Mouse (Mus musculus): ENCODE results near the gene Adck1. TPM values are rescaled to one million over a fixed set of nuclear protein-coding genes. Genes with fewer than 3 reads are reported as not detected.

The Adck1 gene
- polyA plus RNA-seq, 1 experiment, result 47.5 TPM

DNA sequence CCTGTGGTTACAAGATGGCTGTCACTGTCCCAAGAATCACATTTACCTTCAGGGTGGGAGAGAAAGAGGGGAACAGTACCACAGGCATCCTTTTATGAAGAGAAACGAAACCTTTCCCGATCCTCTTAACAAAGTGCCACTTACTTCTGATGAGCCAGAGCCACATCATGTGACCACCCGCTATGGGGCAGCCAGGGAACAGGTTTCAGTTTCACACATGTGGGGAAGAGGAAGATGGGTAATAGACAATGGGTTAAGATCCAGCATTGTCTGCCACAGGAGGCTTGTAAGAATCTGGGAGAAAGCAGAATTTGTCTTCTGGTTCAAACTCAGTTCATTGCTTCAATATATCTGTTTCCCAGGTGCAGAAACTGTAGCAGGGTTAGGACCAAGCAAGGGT, 85.1 kb downstream of the Adck1 start:
- no peak overlapping the region for H3K4me3 ChIP-seq (ENCODE audit: insufficient read depth, low read length)
- H3K4me1 ChIP-seq (ENCODE audit: control insufficient read depth, insufficient read depth, low read length), result no peaks in the 10 kb centered on the region
- TF ChIP-seq POLR2A (IDR thresholded peaks at IDR 0.05; ENCODE audit: extremely low read depth, insufficient read depth, low read length) (no peak), CTCF (IDR thresholded peaks at IDR 0.05; ENCODE audit: extremely low read depth, insufficient read depth, low read length) (no peak)
- no peak overlapping the region for H3K27ac ChIP-seq (ENCODE audit: insufficient read depth, low read length)

GRCm38 (mm10) chr12:88450658-88451563, 90.6 kb downstream of the Adck1 start:
- no peaks in the 10 kb centered on the region for H3K4me1 ChIP-seq (ENCODE audit: control insufficient read depth, insufficient read depth, low read length)
- TF ChIP-seq CTCF (IDR thresholded peaks at IDR 0.05; ENCODE audit: extremely low read depth, insufficient read depth, low read length) (no peak), POLR2A (IDR thresholded peaks at IDR 0.05; ENCODE audit: extremely low read depth, insufficient read depth, low read length) (no peak)
- no peak overlapping the region for H3K27ac ChIP-seq (ENCODE audit: insufficient read depth, low read length)
- no peak overlapping the region for H3K4me3 ChIP-seq (ENCODE audit: insufficient read depth, low read length)

GRCm38 (mm10) chr12:88454701-88455410, 94.5 kb downstream of the Adck1 start:
- no peak overlapping the region for H3K4me3 ChIP-seq (ENCODE audit: insufficient read depth, low read length)
- TF ChIP-seq POLR2A (IDR thresholded peaks at IDR 0.05; ENCODE audit: extremely low read depth, insufficient read depth, low read length), result no peak
- no peak for TF ChIP-seq CTCF (IDR thresholded peaks at IDR 0.05; ENCODE audit: extremely low read depth, insufficient read depth, low read length)
- H3K4me1 ChIP-seq (ENCODE audit: control insufficient read depth, insufficient read depth, low read length), result no peaks in the 10 kb centered on the region
- no peak overlapping the region for H3K27ac ChIP-seq (ENCODE audit: insufficient read depth, low read length)

GRCm38 (mm10) chr12:88457021-88457420, 96.7 kb downstream of the Adck1 start:
- TF ChIP-seq CTCF (IDR thresholded peaks at IDR 0.05; ENCODE audit: extremely low read depth, insufficient read depth, low read length) (no peak), POLR2A (IDR thresholded peaks at IDR 0.05; ENCODE audit: extremely low read depth, insufficient read depth, low read length) (no peak)
- H3K4me3 ChIP-seq (ENCODE audit: insufficient read depth, low read length), result no peak overlapping the region
- H3K27ac ChIP-seq (ENCODE audit: insufficient read depth, low read length), result no peak overlapping the region
- H3K4me1 ChIP-seq (ENCODE audit: control insufficient read depth, insufficient read depth, low read length), result no peaks in the 10 kb centered on the region

GRCm38 (mm10) chr12:88458936-88459335, 98.6 kb downstream of the Adck1 start:
- Histone ChIP-seq H3K4me3 (ENCODE audit: insufficient read depth, low read length) (no peak overlapping the region), H3K4me1 (ENCODE audit: control insufficient read depth, insufficient read depth, low read length) (no peaks in the 10 kb centered on the region), H3K27ac (ENCODE audit: insufficient read depth, low read length) (no peak overlapping the region)
- TF ChIP-seq CTCF (IDR thresholded peaks at IDR 0.05; ENCODE audit: extremely low read depth, insufficient read depth, low read length), result no peak
- TF ChIP-seq POLR2A (IDR thresholded peaks at IDR 0.05; ENCODE audit: extremely low read depth, insufficient read depth, low read length), result no peak

DNA sequence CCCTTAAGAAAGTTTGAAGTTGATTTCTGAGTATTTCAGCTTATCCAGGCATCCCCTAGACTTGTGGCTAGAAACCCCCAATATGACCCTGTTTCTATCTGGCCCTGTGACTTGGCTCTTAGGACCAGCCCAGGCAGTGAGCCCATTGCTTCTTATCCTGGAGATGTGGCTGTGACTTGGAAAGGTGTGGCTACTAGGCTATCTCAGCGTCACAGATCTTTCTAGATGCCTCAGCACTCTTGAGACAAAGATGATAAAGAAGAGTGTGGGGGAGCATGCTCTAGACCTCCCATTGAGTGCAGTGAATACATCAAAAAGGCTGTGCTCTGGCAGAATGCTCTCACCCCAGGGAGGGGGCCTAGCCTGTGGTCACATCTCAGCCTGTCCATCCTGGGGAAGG, 99.1 kb downstream of the Adck1 start:
- Histone ChIP-seq H3K4me3 (ENCODE audit: insufficient read depth, low read length) (no peak overlapping the region), H3K27ac (ENCODE audit: insufficient read depth, low read length) (no peak overlapping the region), H3K4me1 (ENCODE audit: control insufficient read depth, insufficient read depth, low read length) (no peaks in the 10 kb centered on the region)
- TF ChIP-seq CTCF (IDR thresholded peaks at IDR 0.05; ENCODE audit: extremely low read depth, insufficient read depth, low read length), result no peak
- no peak for TF ChIP-seq POLR2A (IDR thresholded peaks at IDR 0.05; ENCODE audit: extremely low read depth, insufficient read depth, low read length)

DNA sequence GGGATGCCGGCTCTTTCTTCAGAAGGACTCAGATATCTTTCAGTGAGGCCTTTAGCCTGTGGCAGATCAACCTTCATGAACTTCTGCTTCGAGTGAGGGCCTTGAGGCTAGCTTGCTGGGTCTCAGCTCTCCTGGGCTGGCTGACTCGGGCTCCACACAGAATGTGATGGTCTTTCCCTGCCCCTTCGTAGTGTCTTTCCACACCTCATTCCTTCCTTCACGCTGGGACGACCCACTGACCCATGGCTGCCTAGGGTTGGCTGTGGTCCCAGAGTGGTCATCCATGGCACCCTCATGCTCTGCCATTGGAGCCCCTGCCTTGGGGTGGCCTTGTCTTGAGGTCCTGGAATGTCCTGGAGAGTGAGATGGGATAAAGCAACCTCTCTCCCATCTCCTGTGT, 100.7 kb downstream of the Adck1 start:
- Histone ChIP-seq H3K4me3 (ENCODE audit: insufficient read depth, low read length) (no peak overlapping the region), H3K4me1 (ENCODE audit: control insufficient read depth, insufficient read depth, low read length) (no peaks in the 10 kb centered on the region), H3K27ac (ENCODE audit: insufficient read depth, low read length) (no peak overlapping the region)
- TF ChIP-seq POLR2A (IDR thresholded peaks at IDR 0.05; ENCODE audit: extremely low read depth, insufficient read depth, low read length), result no peak
- no peak for TF ChIP-seq CTCF (IDR thresholded peaks at IDR 0.05; ENCODE audit: extremely low read depth, insufficient read depth, low read length)

GRCm38 (mm10) chr12:88463588-88464290, 103.4 kb downstream of the Adck1 start:
- Histone ChIP-seq H3K27ac (ENCODE audit: insufficient read depth, low read length) (no peak overlapping the region), H3K4me1 (ENCODE audit: control insufficient read depth, insufficient read depth, low read length) (no peaks in the 10 kb centered on the region), H3K4me3 (ENCODE audit: insufficient read depth, low read length) (no peak overlapping the region)
- TF ChIP-seq POLR2A (IDR thresholded peaks at IDR 0.05; ENCODE audit: extremely low read depth, insufficient read depth, low read length) (no peak), CTCF (IDR thresholded peaks at IDR 0.05; ENCODE audit: extremely low read depth, insufficient read depth, low read length) (no peak)

DNA sequence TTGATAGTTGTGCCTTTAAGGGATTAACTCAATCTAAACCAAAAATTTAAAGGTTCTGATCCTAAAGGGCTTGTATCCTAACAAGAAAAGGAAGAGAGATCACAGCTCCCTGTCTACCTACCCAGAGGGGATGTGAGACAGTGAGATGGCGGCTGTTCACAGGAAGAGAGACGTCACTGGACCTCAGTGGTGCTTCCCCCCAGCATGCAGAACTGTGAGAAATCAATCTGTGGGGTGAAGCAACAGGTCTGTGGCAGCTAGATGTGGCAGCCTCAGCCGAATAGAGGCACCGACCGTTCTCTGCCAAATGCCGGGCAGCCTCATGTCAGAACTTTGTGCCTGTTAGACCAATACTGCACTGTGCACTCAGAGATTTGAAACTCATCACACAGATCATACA, 106.4 kb downstream of the Adck1 start:
- Histone ChIP-seq H3K4me1 (ENCODE audit: control insufficient read depth, insufficient read depth, low read length) (no peaks in the 10 kb centered on the region), H3K27ac (ENCODE audit: insufficient read depth, low read length) (no peak overlapping the region), H3K4me3 (ENCODE audit: insufficient read depth, low read length) (no peak overlapping the region)
- TF ChIP-seq CTCF (IDR thresholded peaks at IDR 0.05; ENCODE audit: extremely low read depth, insufficient read depth, low read length) (no peak), POLR2A (IDR thresholded peaks at IDR 0.05; ENCODE audit: extremely low read depth, insufficient read depth, low read length) (no peak)
